Mouse (Mus musculus): ENCODE data around the gene Fam174a. TPM values are rescaled to one million over a fixed set of nuclear protein-coding genes. Genes with fewer than 3 reads are reported as not detected.

The Fam174a gene
- polyA plus RNA-seq, 1 experiment = 16.0 TPM

DNA sequence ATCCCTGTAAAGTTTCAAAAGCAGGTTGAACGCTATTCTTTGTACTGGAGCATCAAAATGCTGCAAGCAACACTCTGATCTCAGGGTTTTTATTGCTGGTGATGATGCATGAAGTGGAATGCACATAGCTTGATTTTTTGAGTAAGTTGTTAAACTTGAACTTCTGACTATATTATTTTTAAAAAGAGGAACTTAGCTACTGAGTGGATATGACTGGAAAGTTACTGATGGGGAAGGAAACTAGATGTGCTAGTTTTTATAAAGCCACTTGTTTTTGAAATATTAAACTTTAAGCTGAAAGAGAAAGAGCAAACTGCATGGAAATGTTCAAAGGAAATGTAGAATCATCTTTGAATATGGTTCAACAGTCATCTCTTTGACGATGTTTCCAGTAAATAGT, 67.6 kb downstream of the Fam174a start:
- Histone ChIP-seq H3K27me3 (ENCODE audit: control insufficient read depth, insufficient read depth, insufficient read length) (no peaks in the 10 kb centered on the region), H3K36me3 (ENCODE audit: control insufficient read depth, insufficient read depth) (no peaks in the 10 kb centered on the region), H3K4me3 (no peak overlapping the region), H3K4me2 (ENCODE audit: low read depth) (no peak overlapping the region), H3ac (ENCODE audit: control insufficient read depth, insufficient read length) (no peak overlapping the region), H3K79me2 (ENCODE audit: control insufficient read depth, insufficient read depth) (no peaks in the 10 kb centered on the region)
- no peak for TF ChIP-seq POLR2A (IDR thresholded peaks at IDR 0.05; ENCODE audit: insufficient read length, low read depth)
- TF ChIP-seq CEBPB (IDR thresholded peaks at IDR 0.05; ENCODE audit: insufficient read depth, poor library complexity, severe bottlenecking) = no peak
- TF ChIP-seq POLR2AphosphoS2 (IDR thresholded peaks at IDR 0.05; ENCODE audit: insufficient read length, low read depth) = no peak
- no peak for TF ChIP-seq SRF (IDR thresholded peaks at IDR 0.05; ENCODE audit: control insufficient read depth, insufficient read length, low read depth)
- TF ChIP-seq MYOG (IDR thresholded peaks at IDR 0.05; ENCODE audit: control insufficient read depth in 1 of 3, insufficient read depth in 1 of 3, insufficient read length in 2 of 3, low read depth in 2 of 3) = no peak
- no peak for TF ChIP-seq TCF12 (IDR thresholded peaks at IDR 0.05; ENCODE audit: insufficient read depth, poor library complexity, severe bottlenecking)
- TF ChIP-seq TCF3 (IDR thresholded peaks at IDR 0.05; ENCODE audit: insufficient read length, low read depth) = no peak
- no peak for TF ChIP-seq USF1 (IDR thresholded peaks at IDR 0.05; ENCODE audit: low read depth)
- TF ChIP-seq E2F4 (IDR thresholded peaks at IDR 0.05; ENCODE audit: insufficient read depth) = no peak
- no peak for TF ChIP-seq MYOD1 (IDR thresholded peaks at IDR 0.05; ENCODE audit: control insufficient read depth in 1 of 3, insufficient read length in 2 of 3, low read depth in 2 of 3)
- no peak for TF ChIP-seq REST (IDR thresholded peaks at IDR 0.05; ENCODE audit: insufficient read depth, insufficient read length)
- TF ChIP-seq MAX (IDR thresholded peaks at IDR 0.05; ENCODE audit: low read depth) = no peak
